Mouse (Mus musculus) kidney, postnatal 14 days (tissue): ENCODE data around the gene Mcm9.
"Not testable (repeated sequence)": the region's sequence is repeated elsewhere in the genome, so short reads cannot be mapped to it uniquely, and the experiment has no call there.

ENCODE experiments used
- DNase-seq: peaks from one replicate; pipeline ENCODE4 v3.0.0; 2022; ENCODE audit warnings: mixed read lengths

Gene Mcm9

DNA sequence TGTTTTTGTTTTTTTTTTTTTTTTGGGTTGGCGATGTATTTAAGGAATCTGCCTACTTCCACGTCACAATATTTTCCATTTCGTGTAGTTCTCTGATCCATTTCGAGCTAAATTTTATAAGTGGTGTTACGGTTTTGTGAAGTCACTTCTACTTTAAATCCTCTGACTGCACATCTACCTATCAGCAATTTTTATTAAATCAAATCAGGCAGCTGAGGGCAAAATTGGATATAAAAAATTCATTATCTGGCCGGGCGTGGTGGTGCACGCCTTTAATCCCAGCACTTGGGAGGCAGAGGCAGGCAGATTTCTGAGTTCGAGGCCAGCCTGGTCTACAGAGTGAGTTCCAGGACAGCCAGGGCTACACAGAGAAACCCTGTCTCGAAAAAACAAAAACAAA, at the start of gene Mcm9:
Gene Mcm9 (minus strand): TSS at position 101 of the 400 bp plus-strand sequence.
- DNase-seq, result not testable (repeated sequence)

DNA sequence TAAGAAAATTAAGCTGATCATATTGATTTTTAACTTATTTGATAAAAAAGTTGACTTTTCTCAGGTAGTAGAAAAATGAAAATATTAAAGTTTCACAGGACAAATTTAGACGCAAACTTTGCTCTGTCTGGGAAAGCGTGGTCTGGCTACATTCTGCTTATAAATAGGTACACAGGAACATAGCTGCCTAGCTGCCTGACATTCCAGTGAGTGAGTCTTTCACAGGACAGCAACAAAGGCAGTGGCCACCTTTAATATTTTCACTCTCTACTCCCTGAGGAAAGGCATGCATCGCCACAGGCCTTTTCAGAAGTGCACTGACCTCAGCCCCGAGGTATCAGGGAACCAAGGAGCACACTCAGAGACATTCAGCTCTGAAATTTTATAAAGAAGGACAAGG, 31.5 kb upstream of the Mcm9 start:
- no peak for DNase-seq

DNA sequence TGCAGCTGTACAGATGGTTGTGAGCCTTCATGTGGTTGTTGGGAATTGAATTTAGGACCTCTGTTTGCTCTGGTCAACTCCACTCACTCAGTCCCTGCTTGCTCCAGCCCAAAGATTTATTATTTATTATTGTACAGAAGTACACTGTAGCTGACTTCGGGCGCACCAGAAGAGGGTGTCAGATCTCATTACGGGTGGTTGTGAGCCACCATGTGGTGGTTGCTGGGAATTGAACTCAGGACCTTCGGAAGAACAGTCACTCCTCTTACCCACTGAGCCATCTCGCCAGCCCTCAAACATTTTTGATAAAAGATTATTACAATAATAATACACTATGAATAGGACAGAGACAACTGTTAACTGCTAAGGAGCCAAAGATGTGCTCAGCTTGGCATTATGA, 24.0 kb upstream of the Mcm9 start:
- DNase-seq, result not testable (repeated sequence)

DNA sequence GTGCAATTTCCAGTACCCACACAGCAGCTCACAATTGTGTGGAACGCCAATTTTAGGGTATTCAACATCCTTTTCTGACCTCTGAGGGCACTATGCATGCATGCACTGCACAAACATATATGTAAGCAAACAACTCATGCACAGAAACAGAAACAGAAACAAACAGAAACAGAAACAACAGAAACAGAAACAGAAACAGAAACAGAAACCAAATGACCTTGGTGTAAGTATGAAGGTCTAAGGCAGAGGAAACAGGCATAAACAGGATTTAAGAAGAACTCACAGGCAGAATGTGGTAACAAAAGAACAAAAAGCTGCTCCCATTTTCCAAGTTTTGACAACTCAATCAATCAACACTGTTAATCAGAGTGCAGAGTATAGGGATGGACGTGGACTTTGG, 20.4 kb upstream of the Mcm9 start:
- no peak for DNase-seq

DNA sequence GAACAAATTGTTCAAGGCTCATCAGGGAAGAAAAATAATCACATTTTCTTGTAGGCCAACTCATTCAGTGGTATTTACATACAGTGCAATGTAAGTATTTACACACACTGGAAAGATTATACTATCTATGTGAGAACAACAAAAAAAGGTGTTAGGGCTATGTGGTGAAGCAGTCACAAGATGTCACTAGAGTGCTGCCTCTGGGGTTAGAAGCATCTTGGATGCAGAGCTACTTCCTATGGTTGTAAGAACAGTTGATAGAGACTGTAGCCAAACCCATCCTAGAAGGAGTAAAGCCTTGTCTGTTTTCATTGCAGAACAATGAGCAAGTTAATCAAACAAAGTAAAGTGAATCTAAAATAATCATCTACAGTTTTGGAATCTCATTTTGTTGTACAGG, 11.3 kb upstream of the Mcm9 start:
- DNase-seq, result peak; percentile 48

DNA sequence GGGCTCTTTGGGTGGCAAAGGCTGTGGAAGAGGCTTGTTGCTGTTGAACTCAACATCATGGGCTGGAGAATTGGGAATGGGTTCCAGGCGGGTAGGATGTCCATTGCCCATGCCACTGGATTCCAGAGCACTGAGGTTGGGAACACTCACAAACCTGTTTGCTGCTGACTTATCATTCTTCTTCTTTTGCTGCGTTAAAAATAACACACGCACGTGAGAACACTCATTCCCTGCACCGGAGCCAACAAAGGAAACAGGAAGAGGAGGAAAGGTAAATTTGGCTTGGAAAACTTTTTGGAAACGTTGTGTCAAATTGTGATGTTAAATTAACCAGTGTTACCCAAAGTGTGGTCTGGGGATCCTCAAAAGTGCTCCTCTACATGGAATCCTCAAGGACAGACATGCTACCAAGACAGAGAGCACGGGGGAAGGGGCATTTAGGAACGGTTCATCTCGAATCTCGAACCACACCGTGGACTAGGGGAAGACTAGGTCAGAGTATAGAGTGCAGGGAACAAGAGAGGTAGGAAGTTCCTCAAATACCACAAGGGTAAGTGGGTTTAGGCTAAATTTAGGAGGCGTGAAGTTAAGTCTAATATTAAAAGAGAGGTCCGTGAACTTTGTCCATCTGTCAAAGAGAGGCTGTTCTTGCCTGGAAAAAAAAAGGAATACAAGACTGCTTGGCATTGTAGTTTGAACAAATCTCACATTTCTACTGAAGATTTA, 5.2 kb upstream of the Mcm9 start:
- DNase-seq, result peak; percentile 7

DNA sequence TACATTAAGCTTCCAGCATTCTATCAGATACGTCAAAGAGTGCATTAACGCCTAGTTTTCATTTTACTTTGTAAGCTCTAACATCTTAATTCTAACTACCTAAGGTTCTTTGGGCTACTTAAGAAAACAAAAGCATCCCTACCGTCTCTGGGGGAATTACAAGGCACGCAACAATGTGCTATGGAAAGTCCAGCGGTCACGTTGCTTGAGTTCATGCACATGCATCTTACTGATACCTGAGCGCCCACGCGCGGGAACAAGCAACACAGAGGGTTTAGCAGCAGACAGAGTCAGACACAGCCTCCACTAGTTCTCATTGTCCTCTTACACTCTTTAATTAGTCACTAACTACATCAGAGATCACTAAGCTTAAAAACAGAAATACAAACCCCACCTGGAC, 3.9 kb upstream of the Mcm9 start:
- DNase-seq, result no peak

DNA sequence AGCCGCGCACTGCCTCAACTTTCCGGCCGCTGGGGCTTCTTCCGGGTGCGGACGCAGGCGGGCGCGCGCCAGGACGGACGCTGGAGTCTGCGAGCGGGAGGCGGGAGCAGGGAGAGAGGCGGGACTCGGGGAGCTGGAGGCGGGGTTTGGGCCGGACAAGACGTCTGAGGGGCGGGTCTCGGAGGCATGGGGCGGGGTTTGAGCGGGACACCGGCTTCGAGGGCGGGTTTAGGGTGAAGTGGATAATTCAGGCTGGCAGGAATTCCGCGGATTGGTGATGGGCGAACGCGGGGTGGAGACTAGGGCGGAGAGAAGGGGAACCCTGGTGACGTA, 355 bp downstream of the Mcm9 start:
- peak; percentile 98 for DNase-seq

DNA sequence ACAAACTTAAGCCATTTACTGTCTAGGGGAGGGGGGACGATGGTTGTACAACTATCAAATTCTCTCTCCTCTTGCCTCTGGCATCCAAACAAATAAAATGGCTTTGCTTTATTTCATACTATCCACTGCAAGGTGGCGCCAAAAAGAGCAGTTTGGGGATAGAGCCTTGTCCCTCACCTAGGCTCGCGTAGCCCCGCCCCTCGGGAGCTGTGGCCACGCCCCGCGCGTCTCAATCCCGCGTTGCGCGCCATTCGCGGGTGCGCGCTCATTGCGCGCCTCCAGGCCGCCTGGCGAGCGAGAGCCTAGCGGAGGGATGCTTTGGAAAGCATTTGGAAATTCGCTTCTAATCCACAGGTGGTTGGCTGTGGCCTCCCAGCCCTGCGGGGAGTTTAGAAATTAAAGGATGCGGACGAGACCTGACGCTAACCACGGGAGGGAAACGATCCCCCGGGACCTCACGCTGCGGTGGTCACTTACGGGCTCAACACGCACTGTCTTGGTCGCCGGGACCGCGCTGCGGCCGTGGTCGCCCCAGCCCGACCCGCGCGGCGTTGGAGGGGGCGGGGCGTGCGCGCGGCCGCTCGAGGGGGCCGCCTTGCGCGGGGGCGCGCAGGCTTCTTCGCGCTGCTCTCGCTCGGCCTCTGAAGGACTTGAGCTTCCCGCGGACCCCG, 857 bp downstream of the Mcm9 start:
- DNase-seq, result peak; percentile 96

DNA sequence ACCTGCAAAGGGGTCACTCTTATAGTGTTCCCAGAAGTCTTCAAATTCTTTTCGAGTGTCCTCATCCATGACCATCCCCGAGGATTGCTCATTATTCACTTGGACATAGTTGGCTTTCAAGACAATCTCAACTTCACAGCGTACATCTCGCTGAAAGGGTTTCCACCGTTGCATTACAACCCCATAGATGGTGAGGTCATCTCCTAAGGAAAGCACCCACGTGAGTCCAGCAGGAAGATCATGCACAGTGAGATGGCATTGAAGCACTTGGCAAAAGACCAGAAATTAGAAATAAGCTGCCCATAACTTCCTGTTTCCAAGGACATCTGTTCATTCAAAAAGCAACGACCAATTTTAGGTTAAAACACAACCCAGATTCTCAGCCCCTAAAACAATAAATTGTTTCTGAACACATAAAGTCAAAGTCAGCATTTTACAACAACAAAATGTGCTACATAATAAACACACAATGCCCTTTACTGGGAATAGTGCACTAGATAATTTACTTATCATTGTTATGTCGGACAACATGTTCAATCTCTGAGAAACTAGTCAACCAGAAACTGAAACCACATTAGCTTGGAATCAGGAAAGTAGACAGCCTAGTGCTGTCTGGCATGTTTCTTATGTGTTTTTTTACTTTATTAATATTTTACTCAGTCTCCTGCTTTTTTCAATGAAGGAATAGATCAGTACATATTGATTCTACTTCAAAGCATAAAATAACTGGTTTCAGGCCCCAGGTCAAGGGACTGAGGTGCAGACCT, 14.2 kb downstream of the Mcm9 start:
- no peak for DNase-seq

DNA sequence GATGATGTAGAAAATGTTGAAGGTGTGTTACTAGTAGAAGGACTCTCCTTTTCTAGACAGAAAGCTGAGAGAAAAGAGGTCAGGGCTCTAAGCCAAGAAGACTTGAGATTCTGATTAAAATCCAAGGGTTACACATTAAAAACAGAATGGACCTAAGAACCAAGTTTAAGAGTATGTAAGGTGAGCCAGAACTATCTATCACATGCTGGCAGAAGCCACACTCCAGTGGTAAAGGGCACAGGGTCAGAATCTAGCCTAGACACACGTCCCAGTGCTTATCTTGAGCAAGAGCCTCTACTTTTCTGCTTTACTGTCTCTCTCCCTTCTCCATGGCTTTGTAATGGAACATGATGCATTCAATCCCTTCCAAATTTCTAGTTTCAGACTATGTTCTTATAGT, 16.3 kb downstream of the Mcm9 start:
- DNase-seq, result peak; percentile 43

DNA sequence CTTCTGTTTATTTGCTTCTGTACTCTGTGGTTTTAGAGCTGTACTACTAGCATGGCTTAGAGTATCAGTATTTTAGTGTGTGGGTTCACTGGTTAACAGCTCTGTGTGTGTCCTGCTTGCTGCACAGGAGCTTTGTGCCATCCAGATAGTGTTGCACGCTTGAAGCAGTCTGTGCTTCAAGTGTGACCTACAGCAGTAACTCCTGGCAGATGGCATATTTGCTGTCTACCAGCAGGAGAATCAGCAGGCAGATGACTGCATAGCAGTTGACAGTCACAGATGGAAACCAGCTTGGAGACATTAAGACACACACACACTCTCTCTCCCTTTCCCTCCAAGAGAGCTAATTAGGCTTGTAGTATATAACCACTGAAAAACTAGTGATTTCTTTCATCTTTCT, 18.1 kb downstream of the Mcm9 start:
- no peak for DNase-seq

DNA sequence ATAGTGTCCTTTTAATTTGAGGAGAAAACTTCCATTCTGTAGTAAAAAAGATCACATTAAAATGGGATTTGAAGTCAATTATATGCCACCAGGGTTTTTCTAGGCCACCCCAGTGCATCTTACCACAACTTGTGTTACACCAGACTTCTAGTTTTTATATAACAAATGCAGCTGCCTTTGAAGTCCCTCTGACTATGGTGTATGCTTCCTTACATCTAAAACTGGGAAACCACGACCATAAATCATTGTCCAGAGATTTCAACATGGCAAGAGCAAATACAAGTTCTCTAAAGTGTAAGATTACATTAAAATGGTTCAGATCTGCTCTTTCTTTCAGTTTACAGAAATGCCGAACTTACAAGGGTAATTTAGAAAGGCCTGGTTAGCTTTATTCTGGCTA, 22.0 kb downstream of the Mcm9 start:
- no peak for DNase-seq

DNA sequence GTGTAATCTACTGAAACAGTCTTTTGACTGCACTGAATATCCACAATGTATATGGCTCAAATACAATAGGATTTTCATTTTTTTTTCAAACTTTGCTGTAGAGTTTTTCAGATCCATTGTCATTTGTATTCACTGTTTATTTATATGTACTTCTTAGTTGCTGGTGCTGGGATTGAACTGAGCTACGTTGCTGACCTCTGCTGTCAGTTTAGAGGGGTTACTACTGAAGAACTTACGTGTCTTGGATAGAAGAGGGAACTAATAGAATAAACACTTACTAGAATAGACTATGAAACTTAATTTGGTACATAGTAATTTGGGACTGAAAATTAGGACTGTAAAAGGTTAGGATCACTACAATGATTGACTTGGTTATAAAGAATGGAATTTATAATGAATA, 24.9 kb downstream of the Mcm9 start:
- DNase-seq, result no peak

DNA sequence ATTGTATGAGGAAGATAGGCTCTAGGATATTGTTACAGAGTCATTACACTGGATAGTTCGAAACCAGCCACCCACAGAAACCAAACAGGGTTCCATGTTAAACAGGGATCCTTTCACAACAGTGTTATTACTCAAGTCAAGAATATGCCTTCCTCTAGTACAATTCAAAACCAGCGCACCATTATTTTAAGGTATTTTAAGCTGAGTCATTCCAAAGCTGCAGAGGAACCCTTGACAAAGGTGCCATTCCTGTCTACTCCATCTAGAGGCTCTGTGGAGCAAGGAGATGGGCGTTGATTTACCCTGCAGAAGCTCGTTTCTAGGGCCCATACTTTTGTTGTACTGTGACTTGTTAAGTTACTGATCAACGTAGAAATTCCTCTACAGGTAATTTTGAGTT, 31.4 kb downstream of the Mcm9 start:
- DNase-seq, result peak; percentile 15

DNA sequence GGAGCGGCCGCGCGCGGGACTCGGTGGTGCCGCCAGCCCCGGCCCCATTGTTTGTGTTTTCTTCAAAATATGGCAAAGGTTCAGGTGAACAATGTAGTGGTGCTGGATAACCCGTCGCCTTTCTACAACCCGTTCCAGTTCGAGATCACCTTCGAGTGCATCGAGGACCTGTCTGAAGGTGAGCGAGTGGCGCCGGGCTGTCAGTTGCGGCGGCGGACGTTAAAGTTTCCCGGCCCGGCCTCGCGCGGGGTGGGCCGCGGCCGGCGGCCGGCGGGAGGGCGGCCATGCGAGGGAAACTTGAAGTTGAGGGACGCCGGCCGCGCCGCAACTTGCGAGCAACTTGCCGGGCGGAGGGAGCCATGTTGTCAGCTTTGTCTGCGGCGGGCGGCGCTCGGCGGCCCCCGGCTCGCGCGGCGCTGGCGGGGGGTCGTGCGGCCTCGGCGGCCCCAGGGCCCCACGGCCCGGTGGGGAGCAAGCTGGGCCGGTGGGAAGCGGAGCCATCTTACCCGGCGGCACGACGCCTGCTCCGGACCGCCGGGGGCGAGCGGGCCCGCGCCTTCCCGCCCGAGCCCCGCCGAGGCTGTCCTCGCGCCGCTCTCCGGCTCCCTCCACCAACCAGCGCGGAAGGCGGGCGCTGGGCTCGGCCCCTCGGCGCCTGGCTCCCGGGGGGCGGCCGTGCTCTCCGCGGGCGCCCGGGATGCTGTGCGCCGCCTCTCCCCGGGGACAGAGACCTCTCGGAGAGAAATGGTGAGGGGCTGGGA, 32.9 kb downstream of the Mcm9 start:
- DNase-seq, result peak; percentile 64

DNA sequence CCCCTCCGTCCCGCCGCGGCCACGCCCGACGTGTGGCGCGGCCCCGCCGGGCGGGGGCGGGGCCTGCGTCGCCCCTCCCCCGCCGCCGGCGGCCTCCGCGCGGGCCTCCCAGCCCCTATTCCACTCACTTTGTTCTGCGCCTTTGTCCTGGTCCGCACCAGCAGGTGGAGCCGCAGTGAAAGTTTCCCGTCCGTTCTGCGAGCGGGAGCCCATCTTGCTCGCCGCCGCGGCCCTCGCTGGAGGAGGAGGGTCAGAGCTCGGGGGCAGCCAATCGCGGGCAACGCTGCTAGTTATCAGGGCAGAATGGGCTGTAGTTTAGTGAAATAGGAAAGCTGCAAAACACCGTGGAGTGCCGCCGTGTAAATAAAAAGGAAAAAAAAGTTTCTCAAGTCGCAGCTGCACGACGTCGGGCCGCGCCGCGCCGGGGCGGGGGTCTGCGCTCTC, 33.5 kb downstream of the Mcm9 start, which contains the start of gene Asf1a:
Gene Asf1a (plus strand): TSS at position 81 of the 444 bp plus-strand sequence.
- DNase-seq, result peak; percentile 98

DNA sequence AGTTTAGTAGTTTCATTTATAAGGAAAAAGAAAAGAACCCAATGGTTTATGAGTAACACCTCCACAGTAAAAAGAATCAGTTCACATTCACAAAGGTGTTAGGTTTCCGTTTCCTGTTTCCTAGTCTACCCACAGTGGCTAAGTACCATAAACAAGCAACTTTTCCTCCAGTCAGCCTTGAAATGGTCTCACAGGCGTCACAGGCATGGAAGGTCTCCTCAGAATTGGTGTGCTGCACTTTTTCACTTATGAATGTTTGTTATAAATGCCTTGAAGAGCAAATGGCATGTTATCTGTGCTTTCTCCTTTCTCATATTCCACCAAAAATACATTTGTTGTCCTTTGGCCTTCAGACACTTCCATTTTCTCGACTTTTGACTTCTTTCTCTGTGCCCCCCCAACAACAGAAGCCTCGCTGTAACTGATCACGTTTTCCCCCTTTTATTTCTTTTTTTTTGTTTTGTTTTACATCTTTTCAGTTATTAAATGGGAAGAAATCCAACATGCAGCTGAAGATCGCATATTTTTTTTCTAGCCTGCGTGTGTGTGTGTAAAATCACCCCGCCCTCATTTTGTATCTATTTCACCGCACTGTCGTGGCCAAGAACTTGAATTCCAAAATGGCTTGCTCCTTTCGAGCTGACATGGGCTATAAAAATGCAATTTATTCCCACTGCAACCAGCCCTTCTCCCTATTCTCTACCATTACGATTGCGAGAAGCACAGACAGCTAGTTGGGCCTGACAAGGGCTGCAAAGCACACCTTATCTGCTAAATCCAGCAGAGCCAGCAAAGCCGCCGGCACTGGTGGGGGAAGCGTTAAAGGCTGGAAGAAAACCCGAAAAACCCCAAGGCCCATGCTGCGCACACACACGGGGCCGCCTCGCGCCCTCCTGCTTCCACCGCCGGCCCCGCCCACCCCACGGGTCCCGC, 34.2 kb downstream of the Mcm9 start:
- no peak for DNase-seq

DNA sequence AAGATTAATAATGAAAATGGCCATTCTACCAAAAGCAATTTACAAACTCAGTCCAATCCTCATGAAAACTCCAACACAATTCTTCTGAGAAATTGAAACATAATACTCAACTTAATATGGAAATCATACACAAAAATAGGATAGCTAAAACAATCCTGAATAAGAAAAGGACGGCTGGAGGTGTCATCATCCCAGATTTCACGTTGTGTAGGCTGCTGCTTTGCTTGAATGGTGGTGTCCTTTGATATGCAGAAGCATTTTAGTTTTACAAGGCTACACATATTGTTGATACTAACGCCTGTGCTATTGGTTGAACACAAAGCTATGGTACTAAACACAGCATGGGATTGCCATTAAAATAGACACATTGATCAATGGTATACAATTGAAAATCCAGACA, 44.5 kb downstream of the Mcm9 start:
- no peak for DNase-seq

DNA sequence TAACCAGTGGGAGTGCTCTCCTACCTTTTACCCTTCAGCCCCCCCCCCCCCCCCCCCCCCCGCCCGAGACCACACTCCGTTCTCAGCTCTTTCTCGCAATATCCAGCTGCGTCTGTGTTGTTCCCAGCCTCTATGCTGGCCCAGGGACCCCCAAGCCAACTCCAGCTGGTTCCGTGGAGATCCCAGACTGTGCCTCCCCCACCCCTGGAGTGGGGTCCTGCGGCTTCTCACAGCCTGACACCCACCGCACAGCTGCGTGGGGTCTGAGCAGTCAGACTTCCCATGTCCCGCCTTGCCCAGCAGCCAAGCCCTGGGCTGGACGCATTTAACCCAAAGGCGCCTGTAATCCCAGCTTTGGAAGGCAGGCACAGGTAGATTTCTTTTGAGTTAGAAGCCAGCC, 49.2 kb downstream of the Mcm9 start:
- no peak for DNase-seq

DNA sequence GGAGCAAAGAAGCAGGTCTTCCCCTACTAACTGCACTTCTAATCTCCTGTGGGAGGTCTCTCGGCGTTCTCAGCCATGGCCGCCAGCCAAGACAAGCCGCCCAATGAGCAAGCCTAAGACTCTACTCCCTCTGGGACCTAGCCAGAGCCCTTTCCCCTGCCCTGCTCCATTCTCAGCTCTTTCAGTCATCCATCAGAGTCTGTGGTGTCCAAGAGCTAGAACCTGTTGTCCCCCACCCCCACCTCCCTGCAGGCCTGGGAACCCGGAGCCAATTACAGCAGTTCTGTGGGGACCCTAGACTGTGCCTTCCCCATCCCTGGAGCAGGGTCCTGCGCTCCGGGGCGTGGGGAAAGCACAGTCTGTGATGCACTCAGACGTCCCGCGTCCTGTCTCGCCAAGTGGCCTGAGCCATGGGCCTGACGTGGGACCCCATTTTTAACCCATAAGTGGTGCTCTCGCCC, 49.6 kb downstream of the Mcm9 start:
- DNase-seq, result peak; percentile 72

DNA sequence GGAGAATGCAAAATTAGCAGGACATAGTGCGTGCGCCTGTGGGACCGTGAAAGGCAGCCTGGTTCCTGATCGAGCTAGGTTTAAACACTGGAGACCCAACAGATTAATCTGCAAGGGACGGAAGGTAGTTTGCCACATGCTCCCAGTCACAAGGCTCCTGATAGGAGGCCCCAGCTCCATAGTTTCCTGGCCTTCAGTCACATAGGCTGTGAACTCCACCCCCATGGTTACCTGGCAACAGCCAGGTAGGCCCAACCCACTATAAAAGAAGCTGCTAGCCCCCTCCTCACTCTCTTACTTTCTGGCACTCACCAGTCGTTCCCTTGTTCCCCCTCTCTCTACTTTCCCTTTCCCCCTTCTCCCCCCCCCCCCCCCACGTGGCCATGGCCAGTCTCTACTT, 50.1 kb downstream of the Mcm9 start:
- DNase-seq, result peak; percentile 13
